In the genomic region with DNA sequence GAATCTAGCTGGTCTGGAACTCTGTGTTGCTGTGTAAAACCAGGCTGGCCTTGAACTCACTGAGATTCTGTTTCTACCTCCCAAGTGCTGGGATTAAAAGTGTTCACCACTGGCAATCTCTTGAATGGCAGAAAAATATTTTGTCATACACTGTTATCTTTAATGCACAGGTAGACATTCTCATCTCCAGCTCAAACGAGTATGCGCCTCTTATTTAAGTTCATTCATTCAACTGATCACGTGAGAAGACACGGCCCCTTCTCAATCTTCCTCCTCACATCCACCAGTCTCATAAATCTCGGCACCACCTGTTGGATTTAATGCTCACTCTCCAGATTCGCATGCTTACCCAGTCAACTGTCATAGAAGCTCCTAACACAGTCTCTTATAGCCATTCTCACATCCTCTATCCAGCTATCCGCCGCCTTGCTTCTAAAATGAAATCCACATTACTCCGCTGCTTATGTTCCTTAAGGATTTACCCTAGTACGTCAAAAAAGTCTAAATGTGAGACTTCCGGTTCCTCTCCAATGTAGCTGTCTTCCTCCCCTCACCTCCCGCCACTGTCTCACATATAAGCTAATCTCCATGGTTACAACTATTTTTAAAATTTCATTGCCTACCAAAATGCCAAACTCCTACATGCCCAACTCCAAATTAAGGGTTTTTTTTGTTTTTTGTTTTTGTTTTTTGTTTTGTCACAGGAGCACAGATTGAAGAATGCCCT, we compare ENCODE assay signal across 8 mouse cellular contexts. TPM values are rescaled to one million over a fixed set of nuclear protein-coding genes. Genes with fewer than 3 reads are reported as not detected.
DNase-seq lines count a peak whose midpoint lies in the region; ATAC-seq and TF ChIP-seq lines count a peak whose summit lies in the region.

No protein-coding gene starts in this region.

- peaks cover 14% of the 10 kb centered on the region for H3K4me1 ChIP-seq in heart, embryonic 13.5 days
- peaks cover 0 to 29% of the 10 kb centered on the region in 2 experiments; a peak in 2 of 4 replicates for H3K4me1 ChIP-seq in CH12.LX (ENCODE audit: control insufficient read depth in 1 of 2, insufficient read depth in 2 of 2)
- peaks cover 10% of the 10 kb centered on the region for H3K4me1 ChIP-seq in cortical plate, adult 2 months (ENCODE audit: control insufficient read depth, insufficient read depth, low read length)
- H3K4me1 ChIP-seq in intestine, embryonic 16.5 days (ENCODE audit: control insufficient read depth, insufficient read depth, low read length), result peaks cover 9% of the 10 kb centered on the region

- dilution Hi-C loops in CH12.LX (cut with MboI; ENCODE audit: extremely low pct_ligation_motif_present, extremely low pct_unique_long_range_greater_than_20kb, low sequenced_read_pairs), result no loop called here

- no peaks in the 10 kb centered on the region for H3K9me3 ChIP-seq in heart, embryonic 13.5 days
- H3K9me3 ChIP-seq in CH12.LX (replicated peaks; ENCODE audit: low read length), result no peaks in the 10 kb centered on the region
- no peaks in the 10 kb centered on the region for H3K9me3 ChIP-seq in intestine, embryonic 16.5 days (ENCODE audit: control insufficient read depth, low read length)

- no peak for DNase-seq in heart, postnatal 10 days
- DNase-seq in CH12.LX (ENCODE audit: extremely low read depth), result peak; percentile 42
- peak; percentile 13 for DNase-seq in neural tube, embryonic 10.5 days (ENCODE audit: extremely low spot score, low spot score)
- no peak for DNase-seq in adrenal gland, adult 2 months
- no peak for DNase-seq in B cell, adult 2 months

- WGBS in heart, embryonic 13.5 days, result 40% methylated on average over 12 of the region's 12 CpGs
- WGBS in intestine, embryonic 16.5 days, result 27% methylated on average over 12 of the region's 12 CpGs

- H3K9ac ChIP-seq in heart, embryonic 13.5 days, result peak overlapping the region; percentile 86
- peak overlapping the region; percentile 61 for H3K9ac ChIP-seq in CH12.LX (ENCODE audit: insufficient read depth, low read depth)
- H3K9ac ChIP-seq in intestine, embryonic 16.5 days (ENCODE audit: low read depth, low read length), result peak overlapping the region; percentile 85

- ATAC-seq in heart, embryonic 13.5 days (ENCODE audit: extremely low read depth, insufficient number of reproducible peaks, low FRiP score, low TSS enrichment), result no peak
- no peak for ATAC-seq in intestine, embryonic 16.5 days

- H3K27ac ChIP-seq in heart, embryonic 13.5 days (replicated peaks), result peak overlapping the region; percentile 90; the same call in 1 of the 2 replicates
- no peak overlapping the region for H3K27ac ChIP-seq in CH12.LX (ENCODE audit: insufficient read depth, low read depth)
- peak overlapping the region; percentile 100; the same call in 1 of the 2 replicates for H3K27ac ChIP-seq in cortical plate, adult 2 months (ENCODE audit: insufficient read depth, low read length)
- H3K27ac ChIP-seq in intestine, embryonic 16.5 days (ENCODE audit: low read length), result peak overlapping the region; percentile 92; the same call in 1 of the 2 replicates

- TF ChIP-seq RAD21 in CH12.LX (IDR thresholded peaks at IDR 0.05; ENCODE audit: low read depth, low read length), result no peak

- no peak for TF ChIP-seq EP300 in CH12.LX (IDR thresholded peaks at IDR 0.05; ENCODE audit: low read length)

- TF ChIP-seq POLR2A in CH12.LX (IDR thresholded peaks at IDR 0.05; ENCODE audit: low read depth, low read length), result no peak
- no peak for TF ChIP-seq POLR2A in cortical plate, adult 2 months (IDR thresholded peaks at IDR 0.05; ENCODE audit: extremely low read depth, insufficient read depth, low read length)

- in situ Hi-C loops in CH12.LX (cut with MboI; ENCODE audit: low pct_ligation_motif_present, low pct_unique_long_range_greater_than_20kb, low sequenced_read_pairs), result no loop called here

- intact Hi-C loops in heart, postnatal 10 days (cut with DNase I), result no loop called here

- H3K4me3 ChIP-seq in heart, embryonic 13.5 days, result peak overlapping the region; percentile 77
- peak overlapping the region; percentile 61 to 92 (median 81) for H3K4me3 ChIP-seq in CH12.LX (replicated peaks in 1 of 3; ENCODE audit: low read depth in 2 of 3, low read length in 2 of 3, poor library complexity in 1 of 3)
- peak overlapping the region; percentile 62 for H3K4me3 ChIP-seq in cortical plate, adult 2 months (ENCODE audit: insufficient read depth, low read length)
- peak overlapping the region; percentile 87 for H3K4me3 ChIP-seq in intestine, embryonic 16.5 days (ENCODE audit: low read length)

- H3K36me3 ChIP-seq in heart, embryonic 13.5 days, result peaks cover 25% of the 10 kb centered on the region
- H3K36me3 ChIP-seq in CH12.LX (replicated peaks in 1 of 2; ENCODE audit: control insufficient read depth in 1 of 2, insufficient read depth in 1 of 2, low read length in 1 of 2), result peaks cover 9 to 59% of the 10 kb centered on the region in 2 experiments
- H3K36me3 ChIP-seq in intestine, embryonic 16.5 days (ENCODE audit: control insufficient read depth, insufficient read depth, low read length), result peaks cover 5% of the 10 kb centered on the region; the same call in 1 of the 2 replicates

- peaks cover 39% of the 10 kb centered on the region for H3K79me2 ChIP-seq in CH12.LX (replicated peaks; ENCODE audit: control insufficient read depth, extremely low read depth, insufficient read depth, poor library complexity, severe bottlenecking)

- H3K27me3 ChIP-seq in heart, embryonic 13.5 days (replicated peaks), result no peaks in the 10 kb centered on the region
- H3K27me3 ChIP-seq in CH12.LX (replicated peaks), result no peaks in the 10 kb centered on the region
- no peaks in the 10 kb centered on the region for H3K27me3 ChIP-seq in intestine, embryonic 16.5 days (replicated peaks; ENCODE audit: control insufficient read depth, insufficient read depth, low read length)

- TF ChIP-seq CTCF in CH12.LX (conservative IDR thresholded peaks at IDR 0.05 in 1 of 2, IDR thresholded peaks at IDR 0.05 in 1 of 2; ENCODE audit: low read depth in 2 of 2, low read length in 2 of 2), result no peak
- TF ChIP-seq CTCF in cortical plate, adult 2 months (IDR thresholded peaks at IDR 0.05; ENCODE audit: extremely low read depth, insufficient read depth, low read length), result no peak

- peak overlapping the region; percentile 67 for H3K4me2 ChIP-seq in heart, embryonic 13.5 days
- H3K4me2 ChIP-seq in CH12.LX (ENCODE audit: insufficient read depth, low read depth, poor library complexity, severe bottlenecking), result peak overlapping the region; percentile 88
- peak overlapping the region; percentile 77 for H3K4me2 ChIP-seq in intestine, embryonic 16.5 days (ENCODE audit: low read depth, low read length)

TF ChIP-seq in CH12.LX, 34 proteins besides CTCF, POLR2A, EP300 and RAD21:
- TF ChIP-seq BHLHE40 (IDR thresholded peaks at IDR 0.05; ENCODE audit: low read depth, low read length) (peak; percentile 60), ELF1 (IDR thresholded peaks at IDR 0.05; ENCODE audit: low read depth, low read length) (no peak)

RNA-seq across cellular contexts. Expression of gene Vti1b, which starts 1.0 kb away (rescaled TPM):
- 92.9 and 105 TPM in 2 replicates for polyA plus RNA-seq in heart, embryonic 13.5 days (2015; fragmentation: Nextera tagmentation; extraction: Ambion mirVana)
- 10 to 100 TPM; 62.1 to 69.2 TPM for total RNA-seq in heart, postnatal 10 days (2021)
- total RNA-seq in CH12.LX (2012; rRNA removed) (69.4 and 70.3 TPM in 2 replicates), CH12.LX (2014; rRNA removed) (90.8 and 96.4 TPM in 2 replicates)
- 68.1 and 84.3 TPM in 2 replicates for polyA plus RNA-seq in CH12.LX (2012; ENCODE audit: insufficient read length, low read depth)
- polyA plus RNA-seq in cortical plate, adult 2 months (2012; rRNA removed), result 188 and 189 TPM in 2 replicates
- 111 and 117 TPM in 2 replicates for polyA plus RNA-seq in intestine, embryonic 16.5 days (2015; fragmentation: Nextera tagmentation; extraction: Ambion mirVana)
- total RNA-seq in adrenal gland, adult 2 months (2021), result 100 to 1,000 TPM; 103 to 147 TPM
- polyA plus RNA-seq in adrenal gland, adult 2 months (2012; rRNA removed), result 33.7 and 36.9 TPM in 2 replicates

RNA-seq across cellular contexts. Expression of gene Rdh11, which starts 20.7 kb away (rescaled TPM):
- 13.5 and 15.2 TPM in 2 replicates for polyA plus RNA-seq in heart, embryonic 13.5 days (2015; fragmentation: Nextera tagmentation; extraction: Ambion mirVana)
- total RNA-seq in heart, postnatal 10 days (2021), result 1 to 10 TPM; 7.2 to 8.5 TPM
- total RNA-seq in CH12.LX (2012; rRNA removed) (47.4 and 47.5 TPM in 2 replicates), CH12.LX (2014; rRNA removed) (88.5 and 121 TPM in 2 replicates)
- 46.3 and 50.3 TPM in 2 replicates for polyA plus RNA-seq in CH12.LX (2012; ENCODE audit: insufficient read length, low read depth)
- 19.1 and 21.9 TPM in 2 replicates for polyA plus RNA-seq in cortical plate, adult 2 months (2012; rRNA removed)
- 37.4 and 39.0 TPM in 2 replicates for polyA plus RNA-seq in intestine, embryonic 16.5 days (2015; fragmentation: Nextera tagmentation; extraction: Ambion mirVana)
- total RNA-seq in adrenal gland, adult 2 months (2021), result 10 to 100 TPM; 17.0 to 28.3 TPM
- polyA plus RNA-seq in adrenal gland, adult 2 months (2012; rRNA removed), result 6.5 and 7.0 TPM in 2 replicates

RNA-seq across cellular contexts. Expression of gene Rdh12, which starts 37.3 kb away (rescaled TPM):
- 0.40 and 0.59 TPM in 2 replicates for polyA plus RNA-seq in heart, embryonic 13.5 days (2015; fragmentation: Nextera tagmentation; extraction: Ambion mirVana)
- under 1 TPM; 0.31 to 0.32 TPM for total RNA-seq in heart, postnatal 10 days (2021)
- 5.2 and 6.3 TPM in 2 replicates for total RNA-seq in CH12.LX (2012; rRNA removed)
- total RNA-seq in CH12.LX (2014; rRNA removed), result 5.9 and 6.5 TPM in 2 replicates
- 10.7 and 11.0 TPM in 2 replicates for polyA plus RNA-seq in CH12.LX (2012; ENCODE audit: insufficient read length, low read depth)
- 2.6 and 3.0 TPM in 2 replicates for polyA plus RNA-seq in cortical plate, adult 2 months (2012; rRNA removed)
- polyA plus RNA-seq in intestine, embryonic 16.5 days (2015; fragmentation: Nextera tagmentation; extraction: Ambion mirVana), result 0.94 and 1.2 TPM in 2 replicates
- under 1 TPM; 0.66 to 0.86 TPM for total RNA-seq in adrenal gland, adult 2 months (2021)
- polyA plus RNA-seq in adrenal gland, adult 2 months (2012; rRNA removed), result 0.09 and 0.12 TPM in 2 replicates

RNA-seq across cellular contexts. Expression of gene Arg2, which starts 40.9 kb away (rescaled TPM):
- 0.33 and 0.60 TPM in 2 replicates for polyA plus RNA-seq in heart, embryonic 13.5 days (2015; fragmentation: Nextera tagmentation; extraction: Ambion mirVana)
- total RNA-seq in heart, postnatal 10 days (2021), result not detected
- not detected in 2 replicates for total RNA-seq in CH12.LX (2012; rRNA removed)
- total RNA-seq in CH12.LX (2014; rRNA removed), result not detected in 2 replicates
- polyA plus RNA-seq in CH12.LX (2012; ENCODE audit: insufficient read length, low read depth), result not detected in 2 replicates
- polyA plus RNA-seq in cortical plate, adult 2 months (2012; rRNA removed), result 2.0 and 2.9 TPM in 2 replicates
- 0.75 and 0.82 TPM in 2 replicates for polyA plus RNA-seq in intestine, embryonic 16.5 days (2015; fragmentation: Nextera tagmentation; extraction: Ambion mirVana)
- under 1 TPM; 0.26 to 0.41 TPM for total RNA-seq in adrenal gland, adult 2 months (2021)
- not detected in 2 replicates for polyA plus RNA-seq in adrenal gland, adult 2 months (2012; rRNA removed)

Comparison
In these comparisons a context has a peak if more than half of its experiments do, and no peak if none do; other contexts are left out.
1. DNase-seq: peak in CH12.LX (single experiment) and neural tube, embryonic 10.5 days (single experiment); none in heart, postnatal 10 days (0 of 2), adrenal gland, adult 2 months (single experiment) and B cell, adult 2 months (0 of 2).
2. Peak in every context shown above with its lines, with median percentiles within 50 percentile points of each other: H3K4me2 ChIP-seq, H3K4me3 ChIP-seq and H3K9ac ChIP-seq.